Mouse (Mus musculus): ENCODE measurements around the gene Cyp3a11. TPM values are rescaled to one million over a fixed set of nuclear protein-coding genes. Genes with fewer than 3 reads are reported as not detected.
"Not testable (repeated sequence)": the region's sequence is repeated elsewhere in the genome, so short reads cannot be mapped to it uniquely, and the experiment has no call there.

Gene Cyp3a11
- polyA plus RNA-seq, 1 experiment from 2014 or later, result not detected

- H3K9me3 ChIP-seq (ENCODE audit: control insufficient read depth, low read length), result peaks cover 42% of the 10 kb centered on the region
- H3K4me1 ChIP-seq (replicated peaks; ENCODE audit: control insufficient read depth, insufficient read depth, low read length); H3K36me3 ChIP-seq (replicated peaks; ENCODE audit: control insufficient read depth, insufficient read depth); DNase-seq (ENCODE audit: low spot score); ATAC-seq (ENCODE audit: low FRiP score); H3K4me3 ChIP-seq (replicated peaks; ENCODE audit: low read length); H3K4me2 ChIP-seq (replicated peaks); H3K27ac ChIP-seq; H3K27me3 ChIP-seq (ENCODE audit: control insufficient read depth, insufficient read depth, low read length); H3K9ac ChIP-seq: not testable (repeated sequence)
- 69% methylated on average over 2 of the region's 2 CpGs for WGBS
Measured at GRCm38 (mm10) chr5:145805796-145806195, 74.0 kb downstream of the Cyp3a11 start, which contains the start of gene Cyp3a44. Cyp3a44 (minus strand) TSS chr5:145805874.

Other genes starting within 250 kb of the Cyp3a11 start
- gene Cyp3a41a, start 159.8 kb downstream of the Cyp3a11 start, polyA plus RNA-seq (2014; fragmentation: Nextera tagmentation; extraction: Ambion mirVana), result not detected in 2 replicates
- not detected in 2 replicates for gene Cyp3a44, start 74.1 kb downstream of the Cyp3a11 start, polyA plus RNA-seq (2014; fragmentation: Nextera tagmentation; extraction: Ambion mirVana)
- gene Cyp3a25, start 129.7 kb upstream of the Cyp3a11 start, polyA plus RNA-seq (2014; fragmentation: Nextera tagmentation; extraction: Ambion mirVana), result not detected in 2 replicates
- gene Cyp3a59, start 199.3 kb upstream of the Cyp3a11 start, polyA plus RNA-seq (2014; fragmentation: Nextera tagmentation; extraction: Ambion mirVana), result not detected in 2 replicates